Mouse (Mus musculus): ENCODE data around the gene Sema3a. TPM values are rescaled to one million over a fixed set of nuclear protein-coding genes. Genes with fewer than 3 reads are reported as not detected.

The Sema3a gene
- polyA plus RNA-seq, 1 experiment: 0.24 TPM

DNA sequence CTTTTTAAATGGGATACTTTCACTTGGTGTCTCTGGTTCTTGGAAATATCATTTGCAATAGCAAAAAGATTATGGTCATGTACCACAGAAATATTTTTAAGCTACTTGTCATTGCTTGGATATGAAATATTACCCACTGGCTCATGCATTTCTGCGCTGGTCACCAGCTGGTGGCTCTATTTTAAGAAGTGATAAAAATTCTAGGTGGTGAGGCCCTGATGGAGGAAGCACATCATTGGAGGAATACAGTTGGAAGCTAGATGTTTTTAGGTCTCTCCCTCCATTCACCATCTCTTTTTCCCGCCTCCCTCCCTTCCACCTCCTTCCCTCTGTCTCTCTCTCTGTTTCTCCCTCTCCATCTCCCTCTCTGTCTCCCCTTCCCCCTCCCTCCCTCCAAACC is 57.0 kb downstream of the Sema3a start:
- Histone ChIP-seq H3K36me3 (ENCODE audit: control insufficient read depth, insufficient read depth, low read length, poor library complexity, severe bottlenecking) (no peaks in the 10 kb centered on the region), H3K9ac (ENCODE audit: low read depth, poor library complexity, severe bottlenecking) (no peak overlapping the region), H3K27me3 (ENCODE audit: control insufficient read depth, insufficient read depth, low read length, poor library complexity, severe bottlenecking) (no peaks in the 10 kb centered on the region), H3K27ac (ENCODE audit: insufficient read depth, low read length) (no peak overlapping the region), H3K4me1 (ENCODE audit: control insufficient read depth, insufficient read depth, low read length) (no peaks in the 10 kb centered on the region), H3K9me3 (replicated peaks; ENCODE audit: control insufficient read depth, insufficient read depth, low read length, poor library complexity, severe bottlenecking) (no peaks in the 10 kb centered on the region), H3K4me3 (ENCODE audit: low read depth, low read length) (no peak overlapping the region)
- TF ChIP-seq POLR2A (IDR thresholded peaks at IDR 0.05; ENCODE audit: insufficient read depth, low read length): no peak
- TF ChIP-seq EP300 (IDR thresholded peaks at IDR 0.05; ENCODE audit: insufficient read depth, low read depth, low read length): no peak
- TF ChIP-seq CTCF (IDR thresholded peaks at IDR 0.05; ENCODE audit: low read depth, low read length): no peak

DNA sequence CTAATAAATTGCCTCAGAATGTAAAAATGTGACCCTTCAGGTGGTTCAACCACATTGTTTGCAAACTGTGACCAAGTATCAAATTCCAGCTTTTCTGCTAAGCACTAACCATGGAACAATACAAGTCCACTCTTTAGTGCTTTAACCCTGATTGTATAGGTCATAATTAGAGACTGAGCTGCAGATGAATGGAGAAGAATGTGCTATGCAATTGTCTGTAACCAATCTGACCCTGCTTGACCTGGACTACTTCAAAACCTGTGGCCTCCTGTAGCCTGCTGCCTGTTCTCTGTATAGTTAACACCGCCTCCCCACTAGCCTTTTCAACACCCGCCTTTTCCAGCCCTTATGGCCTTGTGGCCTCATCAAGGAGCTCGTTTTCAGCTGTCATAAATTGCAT is 72.7 kb downstream of the Sema3a start:
- TF ChIP-seq CTCF (IDR thresholded peaks at IDR 0.05; ENCODE audit: low read depth, low read length) (no peak), POLR2A (IDR thresholded peaks at IDR 0.05; ENCODE audit: insufficient read depth, low read length) (no peak), EP300 (IDR thresholded peaks at IDR 0.05; ENCODE audit: insufficient read depth, low read depth, low read length) (no peak)
- Histone ChIP-seq H3K4me3 (ENCODE audit: low read depth, low read length) (no peak overlapping the region), H3K36me3 (ENCODE audit: control insufficient read depth, insufficient read depth, low read length, poor library complexity, severe bottlenecking) (no peaks in the 10 kb centered on the region), H3K27me3 (ENCODE audit: control insufficient read depth, insufficient read depth, low read length, poor library complexity, severe bottlenecking) (no peaks in the 10 kb centered on the region), H3K27ac (ENCODE audit: insufficient read depth, low read length) (no peak overlapping the region), H3K9me3 (replicated peaks; ENCODE audit: control insufficient read depth, insufficient read depth, low read length, poor library complexity, severe bottlenecking) (no peaks in the 10 kb centered on the region), H3K4me1 (ENCODE audit: control insufficient read depth, insufficient read depth, low read length) (no peaks in the 10 kb centered on the region), H3K9ac (ENCODE audit: low read depth, poor library complexity, severe bottlenecking) (no peak overlapping the region)

DNA sequence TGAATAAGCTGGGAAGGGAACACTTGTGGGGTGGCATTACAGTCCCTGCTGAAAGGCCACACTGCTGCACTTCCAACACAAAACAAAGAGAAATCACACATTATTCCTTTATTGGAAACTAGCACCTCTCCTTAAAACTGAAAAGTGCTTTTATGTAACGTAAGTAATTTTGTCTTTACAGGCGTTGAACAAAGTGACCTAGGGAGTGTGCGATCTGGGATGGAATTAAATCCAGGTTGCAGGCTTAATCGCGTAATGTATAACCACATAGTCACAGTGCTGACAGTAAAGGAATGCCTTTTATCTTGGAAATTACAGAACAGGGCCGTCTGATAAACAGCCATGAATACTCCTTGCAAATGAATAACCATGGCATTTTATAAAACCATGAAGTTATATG is 74.5 kb downstream of the Sema3a start:
- Histone ChIP-seq H3K4me1 (ENCODE audit: control insufficient read depth, insufficient read depth, low read length) (no peaks in the 10 kb centered on the region), H3K9me3 (replicated peaks; ENCODE audit: control insufficient read depth, insufficient read depth, low read length, poor library complexity, severe bottlenecking) (no peaks in the 10 kb centered on the region), H3K27ac (ENCODE audit: insufficient read depth, low read length) (no peak overlapping the region), H3K9ac (ENCODE audit: low read depth, poor library complexity, severe bottlenecking) (no peak overlapping the region), H3K4me3 (ENCODE audit: low read depth, low read length) (no peak overlapping the region), H3K27me3 (ENCODE audit: control insufficient read depth, insufficient read depth, low read length, poor library complexity, severe bottlenecking) (no peaks in the 10 kb centered on the region), H3K36me3 (ENCODE audit: control insufficient read depth, insufficient read depth, low read length, poor library complexity, severe bottlenecking) (no peaks in the 10 kb centered on the region)
- TF ChIP-seq EP300 (IDR thresholded peaks at IDR 0.05; ENCODE audit: insufficient read depth, low read depth, low read length) (no peak), POLR2A (IDR thresholded peaks at IDR 0.05; ENCODE audit: insufficient read depth, low read length) (no peak), CTCF (IDR thresholded peaks at IDR 0.05; ENCODE audit: low read depth, low read length) (no peak)

DNA sequence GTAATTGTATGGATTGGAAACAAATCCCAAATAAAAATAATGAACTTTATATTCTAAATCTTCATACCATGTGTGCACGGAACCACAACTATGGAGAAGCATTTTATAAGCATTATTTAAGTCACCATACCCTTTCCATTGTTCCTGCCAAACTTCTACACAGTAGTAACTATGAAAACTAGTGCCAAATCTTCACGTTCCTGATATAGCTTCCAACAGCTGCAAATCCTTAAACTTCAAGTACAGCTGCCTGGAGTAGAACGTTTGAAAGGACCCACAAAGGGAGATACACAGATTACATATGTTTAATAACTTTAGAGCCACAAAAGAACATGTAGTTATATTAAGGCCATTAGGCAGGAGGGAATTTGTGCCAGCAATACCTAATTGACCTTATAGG is 130.1 kb downstream of the Sema3a start:
- TF ChIP-seq EP300 (IDR thresholded peaks at IDR 0.05; ENCODE audit: insufficient read depth, low read depth, low read length) (no peak), POLR2A (IDR thresholded peaks at IDR 0.05; ENCODE audit: insufficient read depth, low read length) (no peak), CTCF (IDR thresholded peaks at IDR 0.05; ENCODE audit: low read depth, low read length) (no peak)

DNA sequence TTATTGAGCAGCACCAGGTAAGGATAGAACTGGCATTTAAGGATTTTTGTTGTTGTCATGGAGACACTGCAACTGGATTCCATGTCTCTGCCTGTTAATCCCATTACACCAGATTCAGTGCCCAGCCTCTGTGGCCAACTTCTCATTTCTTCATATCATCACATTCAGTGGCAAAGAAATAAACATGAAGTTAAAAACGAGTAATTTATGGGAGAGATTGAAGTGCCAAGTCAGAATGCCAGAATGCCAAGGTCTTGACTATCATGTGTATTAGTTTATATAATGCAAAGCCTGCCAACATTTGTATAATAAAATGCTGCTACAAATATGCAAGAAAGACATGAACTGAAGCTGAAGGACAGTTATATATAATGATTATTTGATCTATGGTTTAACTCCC is 131.1 kb downstream of the Sema3a start:
- no peak overlapping the region for H3K4me3 ChIP-seq (ENCODE audit: low read depth, low read length)
- no peaks in the 10 kb centered on the region for H3K4me1 ChIP-seq (ENCODE audit: control insufficient read depth, insufficient read depth, low read length)
- TF ChIP-seq POLR2A (IDR thresholded peaks at IDR 0.05; ENCODE audit: insufficient read depth, low read length) (no peak), CTCF (IDR thresholded peaks at IDR 0.05; ENCODE audit: low read depth, low read length) (no peak), EP300 (IDR thresholded peaks at IDR 0.05; ENCODE audit: insufficient read depth, low read depth, low read length) (no peak)
- H3K27me3 ChIP-seq (ENCODE audit: control insufficient read depth, insufficient read depth, low read length, poor library complexity, severe bottlenecking): no peaks in the 10 kb centered on the region
- no peak overlapping the region for H3K27ac ChIP-seq (ENCODE audit: insufficient read depth, low read length)
- H3K9me3 ChIP-seq (replicated peaks; ENCODE audit: control insufficient read depth, insufficient read depth, low read length, poor library complexity, severe bottlenecking): no peaks in the 10 kb centered on the region
- H3K36me3 ChIP-seq (ENCODE audit: control insufficient read depth, insufficient read depth, low read length, poor library complexity, severe bottlenecking): no peaks in the 10 kb centered on the region
- H3K9ac ChIP-seq (ENCODE audit: low read depth, poor library complexity, severe bottlenecking): no peak overlapping the region

More for the DNA sequence above, 130.1 kb downstream of the Sema3a start:
- no peak overlapping the region for H3K27ac ChIP-seq (ENCODE audit: insufficient read depth, low read length)
- no peak overlapping the region for H3K9ac ChIP-seq (ENCODE audit: low read depth, poor library complexity, severe bottlenecking)
- no peak overlapping the region for H3K4me3 ChIP-seq (ENCODE audit: low read depth, low read length)
- no peaks in the 10 kb centered on the region for H3K4me1 ChIP-seq (ENCODE audit: control insufficient read depth, insufficient read depth, low read length)
- H3K9me3 ChIP-seq (replicated peaks; ENCODE audit: control insufficient read depth, insufficient read depth, low read length, poor library complexity, severe bottlenecking): no peaks in the 10 kb centered on the region
- H3K36me3 ChIP-seq (ENCODE audit: control insufficient read depth, insufficient read depth, low read length, poor library complexity, severe bottlenecking): no peaks in the 10 kb centered on the region
- no peaks in the 10 kb centered on the region for H3K27me3 ChIP-seq (ENCODE audit: control insufficient read depth, insufficient read depth, low read length, poor library complexity, severe bottlenecking)

DNA sequence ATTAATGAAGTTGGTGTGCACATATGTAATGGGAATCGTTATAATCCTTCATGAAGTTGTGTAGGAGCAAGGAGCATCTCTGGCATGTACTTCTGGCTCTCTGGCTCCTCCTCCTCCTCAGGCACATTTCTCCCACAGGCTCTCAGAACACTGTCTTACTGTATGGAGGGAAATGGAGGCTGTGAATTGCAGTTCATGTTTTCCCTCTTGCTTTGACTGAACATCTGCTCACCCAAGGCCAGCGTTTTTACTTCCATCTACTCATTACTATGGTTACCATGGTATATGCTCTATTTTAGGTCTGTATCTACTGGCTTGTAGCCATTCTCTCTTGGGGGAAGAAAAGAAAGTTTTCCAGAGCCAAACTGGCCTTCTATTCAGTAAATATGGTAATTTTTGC is 137.9 kb downstream of the Sema3a start:
- TF ChIP-seq CTCF (IDR thresholded peaks at IDR 0.05; ENCODE audit: low read depth, low read length) (no peak), EP300 (IDR thresholded peaks at IDR 0.05; ENCODE audit: insufficient read depth, low read depth, low read length) (no peak), POLR2A (IDR thresholded peaks at IDR 0.05; ENCODE audit: insufficient read depth, low read length) (no peak)
- Histone ChIP-seq H3K27me3 (ENCODE audit: control insufficient read depth, insufficient read depth, low read length, poor library complexity, severe bottlenecking) (no peaks in the 10 kb centered on the region), H3K9me3 (replicated peaks; ENCODE audit: control insufficient read depth, insufficient read depth, low read length, poor library complexity, severe bottlenecking) (no peaks in the 10 kb centered on the region), H3K9ac (ENCODE audit: low read depth, poor library complexity, severe bottlenecking) (no peak overlapping the region), H3K4me3 (ENCODE audit: low read depth, low read length) (no peak overlapping the region), H3K4me1 (ENCODE audit: control insufficient read depth, insufficient read depth, low read length) (no peaks in the 10 kb centered on the region), H3K36me3 (ENCODE audit: control insufficient read depth, insufficient read depth, low read length, poor library complexity, severe bottlenecking) (no peaks in the 10 kb centered on the region), H3K27ac (ENCODE audit: insufficient read depth, low read length) (no peak overlapping the region)

Data from ES-Bruce4 (cell line).